Mouse (Mus musculus): ENCODE measurements around the gene Tcaf3.

- TF ChIP-seq CTCF (IDR thresholded peaks at IDR 0.05; ENCODE audit: low read depth), result no peak
- TF ChIP-seq EP300 (IDR thresholded peaks at IDR 0.05; ENCODE audit: low read depth), result no peak
Observed at GRCm38 (mm10) chr6:42634393-42634792, 36.9 kb upstream of the Tcaf3 start.
